Mouse (Mus musculus) kidney, adult 2 months (tissue): ENCODE results near the gene Rasal1. TPM values are rescaled to one million over a fixed set of nuclear protein-coding genes. Genes with fewer than 3 reads are reported as not detected.

Experiments
- DNase-seq: peaks from one replicate; pipeline ENCODE4 v3.0.0; 2021
- H3K27ac ChIP-seq: fragments of 200-500 bp; 2 replicates; pipeline ENCODE4 v1.5.1; 2012; ENCODE audit warnings: low read depth, low read length, control low read depth, inconsistent platforms; ENCODE audit not compliant: insufficient read depth
- H3K27me3 ChIP-seq: fragments of 200-500 bp; replicated peaks from 2 replicates; pipeline ENCODE4 v1.6.1; 2012; ENCODE audit warnings: mild to moderate bottlenecking, moderate library complexity, low read length, inconsistent platforms; ENCODE audit not compliant: control insufficient read depth, insufficient read depth
- H3K36me3 ChIP-seq: fragments of 200-500 bp; 2 replicates; pipeline ENCODE4 v1.6.1; 2012; ENCODE audit warnings: mild to moderate bottlenecking, moderate library complexity, low read length, inconsistent platforms; ENCODE audit not compliant: control insufficient read depth, insufficient read depth
- H3K4me1 ChIP-seq: fragments of 200-500 bp; 2 replicates; pipeline ENCODE4 v1.6.1; 2011; ENCODE audit warnings: low read length; ENCODE audit not compliant: control insufficient read depth, insufficient read depth
- H3K4me3 ChIP-seq: fragments of 200-500 bp; 2 replicates; pipeline ENCODE4 v1.5.1; 2011; ENCODE audit warnings: mild to moderate bottlenecking, low read depth, low read length, control low read depth; ENCODE audit not compliant: insufficient read depth
- CTCF ChIP-seq: fragments of 200-500 bp; conservative IDR thresholded peaks from 2 replicates; pipeline ENCODE4 v1.5.1; 2011; ENCODE audit warnings: low read depth, mild to moderate bottlenecking, control low read depth, low read length, moderate library complexity, mixed read lengths; ENCODE audit not compliant: insufficient read depth, insufficient read length
- POLR2A ChIP-seq: fragments of 200-500 bp; IDR thresholded peaks from one replicate; pipeline ENCODE4 v1.6.1; 2011; ENCODE audit warnings: low read depth, low read length, control low read depth
- WGBS: fragments of 180-500 bp; shearing (Covaris S2); methylation state at CpG from one replicate; pipeline ENCODE4 v1.1.7; 2018; 5-methylcytosine and 5-hydroxymethylcytosine counted together
- polyA plus RNA-seq: library from polyadenylated mRNA; depleted of rRNA; stranded (reverse); fragments of >200 nt; gene quantifications from 2 replicates; pipeline ENCODE4 v1.2.3, GENCODE M21; 2012; rRNA removed

Gene Rasal1
- polyA plus RNA-seq, 1 experiment = 2.3 TPM

DNA sequence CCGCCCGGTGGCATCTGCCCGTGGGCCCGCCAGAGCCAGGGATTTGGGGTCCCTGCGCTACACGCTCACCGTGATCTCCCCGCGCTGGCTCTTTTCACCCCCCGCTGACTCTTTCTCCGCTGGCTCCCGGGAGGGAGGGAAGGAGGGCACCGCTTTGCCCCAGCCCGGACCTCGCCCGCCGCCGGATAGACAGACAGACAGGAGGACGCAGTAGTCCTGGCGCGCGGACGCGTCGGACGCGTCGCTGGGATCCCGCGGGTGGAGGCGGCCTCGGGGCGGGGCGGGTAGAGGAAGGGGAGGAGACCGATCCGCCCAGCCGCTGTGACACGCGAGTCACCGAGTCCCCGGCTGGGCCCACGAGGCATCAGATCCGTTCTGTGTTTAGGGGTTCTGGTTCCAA lies 62.8 kb downstream of the Rasal1 start:
- TF ChIP-seq CTCF (no peak), POLR2A (no peak)
- DNase-seq = peak; percentile 10
- WGBS = 3% methylated on average over 42 of the region's 43 CpGs
- no peak overlapping the region for H3K27ac ChIP-seq
- peaks cover 2% of the 10 kb centered on the region for H3K27me3 ChIP-seq
- H3K4me3 ChIP-seq = peak overlapping the region; percentile 20; the same call in 1 of the 2 replicates
- no peaks in the 10 kb centered on the region for H3K4me1 ChIP-seq
- H3K36me3 ChIP-seq = no peaks in the 10 kb centered on the region

DNA sequence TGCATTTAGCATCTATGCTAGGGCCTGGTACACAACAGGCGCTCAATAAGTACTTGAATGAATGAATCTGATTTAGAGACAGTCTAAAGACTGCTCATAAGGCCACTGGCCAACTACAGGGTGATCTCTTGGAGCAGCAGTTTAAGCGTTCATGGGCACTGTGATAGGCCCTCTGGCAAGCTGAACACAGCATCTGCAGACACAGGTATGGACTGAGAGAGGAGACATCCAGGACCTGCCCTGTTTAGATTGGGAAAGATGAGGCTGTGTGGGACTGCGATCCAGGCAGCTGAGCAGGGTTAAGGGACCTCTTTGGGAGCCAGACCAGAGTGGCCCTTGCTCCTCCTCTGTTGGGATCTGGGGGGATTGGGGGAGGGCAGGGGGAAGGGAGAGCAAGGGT lies 63.2 kb downstream of the Rasal1 start, which contains the start of gene Dtx1:
Dtx1 (minus strand) TSS at position 101 of the 400 bp plus-strand sequence.
- Histone ChIP-seq H3K27ac (no peak within 1 kb of the TSS), H3K27me3 (peaks cover 2% of the 10 kb centered on the region), H3K4me1 (no peaks in the 10 kb centered on the region), H3K4me3 (peak within 1 kb of the TSS; percentile 20; the same call in 1 of the 2 replicates), H3K36me3 (no peaks in the 10 kb centered on the region)
- WGBS = 58% methylated on average over 3 of the region's 3 CpGs
- TF ChIP-seq CTCF = no peak
- no peak for TF ChIP-seq POLR2A
- DNase-seq = no peak

DNA sequence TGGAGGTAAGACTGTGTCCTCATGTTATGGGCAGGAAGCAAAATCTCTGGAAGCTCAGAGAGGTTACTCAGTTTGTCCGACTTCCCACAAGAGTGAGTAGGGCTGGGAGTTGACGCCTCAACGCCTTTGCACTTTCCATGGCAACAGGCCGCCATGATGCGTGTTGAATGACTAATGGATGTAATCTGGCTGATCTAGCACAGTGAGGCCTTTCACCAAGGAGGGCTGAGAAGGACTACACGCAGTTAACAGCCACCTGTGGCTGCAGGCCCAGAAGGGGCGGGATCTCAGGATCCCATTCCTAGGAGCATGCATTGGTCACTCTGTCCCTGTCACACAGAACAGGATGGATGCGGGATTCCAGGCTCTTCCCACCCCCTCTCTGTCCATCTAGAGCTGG lies 64.1 kb downstream of the Rasal1 start:
- H3K36me3 ChIP-seq = no peaks in the 10 kb centered on the region
- H3K27me3 ChIP-seq = peaks cover 2% of the 10 kb centered on the region
- H3K4me1 ChIP-seq = no peaks in the 10 kb centered on the region
- no peak for TF ChIP-seq POLR2A
- TF ChIP-seq CTCF = no peak
- H3K4me3 ChIP-seq = no peak overlapping the region
- 82% methylated on average over 8 of the region's 8 CpGs for WGBS
- H3K27ac ChIP-seq = no peak overlapping the region
- no peak for DNase-seq

DNA sequence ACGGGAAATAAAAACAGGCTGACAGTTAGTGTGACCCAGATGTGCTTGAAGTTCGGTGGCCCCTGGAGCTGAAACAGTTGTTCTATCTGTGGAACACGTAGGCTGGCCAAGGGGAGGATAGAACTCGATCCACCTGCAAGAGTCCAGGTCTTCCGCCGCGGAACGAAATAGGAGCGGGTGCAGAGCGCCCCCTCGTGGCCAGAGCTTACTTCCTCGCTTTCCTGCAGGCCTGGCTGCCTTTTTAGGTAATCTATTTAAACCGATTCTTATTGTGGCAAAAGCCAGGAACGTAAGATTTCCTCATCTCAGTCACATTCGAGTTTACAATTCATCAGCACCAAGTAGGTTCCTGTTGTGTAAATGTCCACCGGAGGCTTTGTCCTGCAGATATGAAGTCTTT lies 65.7 kb downstream of the Rasal1 start:
- TF ChIP-seq POLR2A = no peak
- TF ChIP-seq CTCF = peak; percentile 80
- H3K36me3 ChIP-seq = no peaks in the 10 kb centered on the region
- no peak overlapping the region for H3K27ac ChIP-seq
- no peak overlapping the region for H3K4me3 ChIP-seq
- H3K4me1 ChIP-seq = no peaks in the 10 kb centered on the region
- 5% methylated on average over 16 of the region's 16 CpGs for WGBS
- peak; percentile 50 for DNase-seq
- peaks cover 2% of the 10 kb centered on the region for H3K27me3 ChIP-seq

DNA sequence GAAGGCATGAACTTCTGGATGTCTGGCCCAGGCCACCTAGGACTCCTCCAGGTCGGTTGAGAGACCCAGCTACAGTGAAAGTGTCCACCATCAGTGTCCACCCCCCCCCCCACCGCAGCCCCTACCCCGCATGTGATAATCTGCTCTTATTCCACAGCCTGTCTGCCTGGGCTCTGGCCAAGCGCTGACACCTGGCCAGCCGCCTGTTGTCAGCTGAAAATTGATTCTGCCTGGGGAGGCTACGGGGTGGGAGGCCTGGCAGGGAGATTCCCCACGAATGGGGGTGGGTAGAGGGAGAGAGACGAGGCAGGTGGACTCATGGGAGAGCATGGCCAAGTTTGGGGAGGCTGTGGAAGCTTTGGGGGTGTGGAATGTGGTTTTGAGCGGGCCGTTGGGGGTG lies 68.5 kb downstream of the Rasal1 start:
- H3K27me3 ChIP-seq = no peaks in the 10 kb centered on the region
- H3K4me3 ChIP-seq = no peak overlapping the region
- no peak overlapping the region for H3K27ac ChIP-seq
- WGBS = 69% methylated on average over 10 of the region's 10 CpGs
- no peaks in the 10 kb centered on the region for H3K36me3 ChIP-seq
- no peaks in the 10 kb centered on the region for H3K4me1 ChIP-seq
- TF ChIP-seq CTCF (no peak), POLR2A (no peak)
- no peak for DNase-seq

DNA sequence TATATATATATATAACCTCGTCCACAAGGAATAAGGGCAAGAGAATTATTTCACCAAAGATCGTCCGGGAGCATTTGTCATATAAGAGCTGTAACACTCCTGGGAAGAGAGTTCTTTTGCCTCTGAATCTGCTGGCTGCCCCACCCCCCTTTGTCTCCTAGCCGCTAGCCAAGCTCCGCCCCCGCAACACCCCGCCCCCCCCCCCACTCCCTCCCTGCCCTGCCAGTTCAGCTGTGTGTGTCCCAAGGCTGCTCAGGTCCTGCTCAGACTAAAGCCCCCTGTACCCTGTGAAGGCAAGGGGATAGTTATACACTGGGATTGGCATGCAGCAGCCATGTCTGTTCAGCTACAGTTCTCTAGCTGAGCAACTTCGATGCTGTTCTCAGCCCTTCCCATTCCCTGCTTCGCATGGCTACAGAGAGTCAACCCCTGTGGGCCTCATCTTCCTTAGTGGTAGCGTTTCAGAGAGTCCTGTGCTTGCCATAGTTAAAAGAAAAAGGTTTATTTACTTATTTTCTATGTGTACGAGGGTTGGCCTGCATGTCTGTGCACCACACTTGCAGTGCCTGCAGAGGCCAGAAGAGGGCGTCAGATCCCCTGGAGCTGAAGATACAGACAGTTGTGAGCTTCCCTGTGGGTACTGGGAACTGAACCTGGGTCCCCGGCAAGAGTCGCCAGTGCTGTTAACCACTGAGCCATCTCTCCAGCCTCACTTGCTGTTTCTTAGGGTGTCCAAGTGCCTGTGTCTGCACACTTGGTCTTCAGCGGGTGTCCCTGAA lies 70.2 kb downstream of the Rasal1 start:
- H3K4me3 ChIP-seq = no peak overlapping the region
- TF ChIP-seq POLR2A (no peak), CTCF (no peak)
- H3K27ac ChIP-seq = no peak overlapping the region
- H3K36me3 ChIP-seq = no peaks in the 10 kb centered on the region
- no peaks in the 10 kb centered on the region for H3K27me3 ChIP-seq
- no peak for DNase-seq
- WGBS = 53% methylated on average over 15 of the region's 15 CpGs
- H3K4me1 ChIP-seq = no peaks in the 10 kb centered on the region

DNA sequence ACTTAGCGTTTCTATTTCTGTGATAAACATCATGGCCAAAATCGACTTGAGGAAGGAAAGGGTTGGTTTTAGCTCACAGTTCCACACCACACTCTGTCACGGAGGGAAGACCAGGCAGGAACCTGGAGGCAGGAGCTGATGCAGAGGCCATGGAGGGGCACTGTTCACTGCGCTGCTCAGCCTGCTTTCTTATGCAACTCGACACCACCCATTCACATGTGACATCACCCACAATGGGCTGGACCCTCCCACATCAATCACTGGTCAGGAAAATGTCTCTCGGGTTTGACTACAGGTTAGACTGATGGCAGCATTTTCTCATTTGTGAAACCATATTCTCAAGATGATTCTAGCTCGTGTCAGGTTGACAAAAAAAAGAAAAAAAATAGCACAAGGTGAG lies 72.4 kb downstream of the Rasal1 start:
- WGBS = 59% methylated on average over 7 of the region's 7 CpGs
- TF ChIP-seq CTCF (no peak), POLR2A (no peak)
- Histone ChIP-seq H3K4me1 (no peaks in the 10 kb centered on the region), H3K4me3 (no peak overlapping the region), H3K27me3 (no peaks in the 10 kb centered on the region), H3K27ac (no peak overlapping the region), H3K36me3 (no peaks in the 10 kb centered on the region)
- DNase-seq = no peak

DNA sequence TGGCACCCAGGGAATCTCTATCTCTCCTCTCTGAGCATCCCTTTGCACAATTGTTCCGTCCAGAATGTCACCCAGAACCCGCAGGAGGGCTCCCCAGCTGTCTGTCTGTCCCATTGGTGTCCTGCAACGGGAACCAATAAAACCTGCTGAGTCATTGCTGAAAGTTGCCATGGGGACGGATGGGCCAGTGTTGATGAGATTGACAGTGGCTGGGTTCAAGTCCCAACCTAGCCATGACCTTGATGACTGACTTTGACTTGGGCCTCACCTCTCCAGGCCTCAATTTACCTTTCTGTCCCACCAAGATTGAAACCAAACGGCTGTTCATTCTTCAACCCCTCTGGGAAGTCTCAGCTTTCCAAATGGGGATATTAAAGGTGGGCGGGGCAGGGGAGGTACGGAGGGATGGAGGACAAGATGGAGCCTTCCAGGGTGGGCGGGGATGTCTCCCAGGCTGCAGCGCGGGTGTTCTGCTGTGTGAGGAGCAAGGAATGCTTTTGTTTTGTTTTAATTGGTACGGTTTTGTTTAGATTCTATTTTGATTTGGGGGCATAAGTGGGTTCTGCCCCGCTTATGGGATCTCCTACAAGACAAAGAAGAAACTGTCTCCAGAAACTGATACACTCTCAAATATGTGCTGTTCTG lies 77.3 kb downstream of the Rasal1 start:
- no peaks in the 10 kb centered on the region for H3K4me1 ChIP-seq
- no peak overlapping the region for H3K4me3 ChIP-seq
- TF ChIP-seq CTCF (no peak), POLR2A (no peak)
- H3K36me3 ChIP-seq = no peaks in the 10 kb centered on the region
- WGBS = 56% methylated on average over 12 of the region's 12 CpGs
- DNase-seq = no peak
- no peak overlapping the region for H3K27ac ChIP-seq
- H3K27me3 ChIP-seq = no peaks in the 10 kb centered on the region

Other genes with a start within 250 kb of the Rasal1 start
- not detected in 2 replicates for gene Lhx5, start 217.1 kb upstream of the Rasal1 start, polyA plus RNA-seq
- gene Sdsl, start 176.0 kb upstream of the Rasal1 start, polyA plus RNA-seq = 9.9 and 10.0 TPM in 2 replicates
- not detected in 2 replicates for gene Sds, start 172.3 kb upstream of the Rasal1 start, polyA plus RNA-seq
- 48.1 and 49.3 TPM in 2 replicates for gene Plbd2, start 145.2 kb upstream of the Rasal1 start, polyA plus RNA-seq
- 23.0 and 25.8 TPM in 2 replicates for gene Slc8b1, start 137.6 kb upstream of the Rasal1 start, polyA plus RNA-seq
- 200 and 216 TPM in 2 replicates for gene Tpcn1, start 60.1 kb upstream of the Rasal1 start, polyA plus RNA-seq
- 2.1 and 2.5 TPM in 2 replicates for gene Iqcd, start 59.8 kb upstream of the Rasal1 start, polyA plus RNA-seq
- 25.2 and 32.1 TPM in 2 replicates for gene Rita1, start 36.2 kb upstream of the Rasal1 start, polyA plus RNA-seq
- 29.3 and 31.6 TPM in 2 replicates for gene Ddx54, start 36.1 kb upstream of the Rasal1 start, polyA plus RNA-seq
- not detected in 2 replicates for gene Cfap73, start 14.6 kb upstream of the Rasal1 start, polyA plus RNA-seq
- 1.5 and 4.4 TPM in 2 replicates for gene Dtx1, start 63.1 kb downstream of the Rasal1 start, polyA plus RNA-seq
- 3.5 and 5.5 TPM in 2 replicates for gene Oas2, start 101.0 kb downstream of the Rasal1 start, polyA plus RNA-seq
- 0.38 and 2.3 TPM in 2 replicates for gene Oas3, start 128.8 kb downstream of the Rasal1 start, polyA plus RNA-seq
- gene Oas1e, start 146.7 kb downstream of the Rasal1 start, polyA plus RNA-seq = not detected in 2 replicates
- gene Oas1c, start 163.7 kb downstream of the Rasal1 start, polyA plus RNA-seq = 2.6 TPM in 2 replicates
- 0.08 and 0.19 TPM in 2 replicates for gene Oas1f, start 198.6 kb downstream of the Rasal1 start, polyA plus RNA-seq
- not detected in 2 replicates for gene Oas1h, start 212.6 kb downstream of the Rasal1 start, polyA plus RNA-seq
- gene Oas1g, start 238.8 kb downstream of the Rasal1 start, polyA plus RNA-seq = 2.5 and 2.7 TPM in 2 replicates